Mouse (Mus musculus) limb, embryonic 11.5 days (tissue): ENCODE results near the gene Cyp2f2. TPM values are rescaled to one million over a fixed set of nuclear protein-coding genes. Genes with fewer than 3 reads are reported as not detected.

Source experiments
- microRNA-seq: library from miRNA; unstranded; fragments of <30 nt; microRNA quantifications from one replicate; pipeline ENCODE4, GENCODE M21; 2016
- polyA plus RNA-seq: library from polyadenylated mRNA; unstranded; fragments of >200 nt; fragmentation: Nextera tagmentation; extraction: Ambion mirVana; gene quantifications from 2 replicates; pipeline ENCODE4 v1.2.1, GENCODE M21; 2014

Gene Cyp2f2
- polyA plus RNA-seq, 1 experiment from 2014 or later, result not detected

Small RNAs within 50 kb of the gene (microRNA-seq; reads per million reads assigned to microRNA genes)
- gene Mir3101, result not detected

Other genes with a start within 250 kb of the Cyp2f2 start
- not detected in 2 replicates for gene Cyp2a22, start 180.5 kb upstream of the Cyp2f2 start, polyA plus RNA-seq
- not detected in 2 replicates for gene Cyp2a12, start 90.8 kb upstream of the Cyp2f2 start, polyA plus RNA-seq
- 0.09 TPM in 1 of 2 replicates, not detected in the other for gene Cyp2t4, start 33.8 kb downstream of the Cyp2f2 start, polyA plus RNA-seq
- 49.3 and 52.3 TPM in 2 replicates for gene Egln2, start 46.9 kb downstream of the Cyp2f2 start, polyA plus RNA-seq
- gene Rab4b, start 59.0 kb downstream of the Cyp2f2 start, polyA plus RNA-seq, result 51.6 and 55.1 TPM in 2 replicates
- 0.48 TPM in 1 of 2 replicates, not detected in the other for gene Gm21983, start 61.2 kb downstream of the Cyp2f2 start, polyA plus RNA-seq
- 5.5 and 8.7 TPM in 2 replicates for gene Mia, start 61.2 kb downstream of the Cyp2f2 start, polyA plus RNA-seq
- 3.9 and 4.8 TPM in 2 replicates for gene BC024978, start 75.9 kb downstream of the Cyp2f2 start, polyA plus RNA-seq
- gene Snrpa, start 76.4 kb downstream of the Cyp2f2 start, polyA plus RNA-seq, result 394 and 396 TPM in 2 replicates
- gene Itpkc, start 108.8 kb downstream of the Cyp2f2 start, polyA plus RNA-seq, result 6.5 and 8.0 TPM in 2 replicates
- gene Coq8b, start 113.1 kb downstream of the Cyp2f2 start, polyA plus RNA-seq, result 14.5 and 15.5 TPM in 2 replicates
- gene Numbl, start 138.5 kb downstream of the Cyp2f2 start, polyA plus RNA-seq, result 7.3 and 9.0 TPM in 2 replicates
- gene Ltbp4, start 217.8 kb downstream of the Cyp2f2 start, polyA plus RNA-seq, result 10.8 and 14.0 TPM in 2 replicates
- gene Shkbp1, start 236.1 kb downstream of the Cyp2f2 start, polyA plus RNA-seq, result 46.5 and 50.9 TPM in 2 replicates
- gene Gm20479, start 237.5 kb downstream of the Cyp2f2 start, polyA plus RNA-seq, result 0.52 TPM in 1 of 2 replicates, not detected in the other